Mouse (Mus musculus) layer of hippocampus, adult 18-20 months (tissue): Measurements from ENCODE around the gene Gm10563. TPM values are rescaled to one million over a fixed set of nuclear protein-coding genes. Genes with fewer than 3 reads are reported as not detected.

Experiments
- DNase-seq, 2 experiments: peaks; one replicate each; pipeline ENCODE4 v3.0.0; 2022; ENCODE audit warnings: low spot score in 2 of 2
- total RNA-seq, 2 experiments: library from RNA; stranded (reverse); gene quantifications; 2 replicates each; pipeline ENCODE4 v1.2.3; 2021

Gm10563 gene
- total RNA-seq, 2 experiments from 2014 or later: not detected

- peak in 1 of 2 experiments; percentile 34 for DNase-seq
Observed at GRCm38 (mm10) chr4:155568170-155568569, 77.0 kb downstream of the Gm10563 start.

GRCm38 (mm10) chr4:155566555-155566954 lies 78.7 kb downstream of the Gm10563 start:
- DNase-seq: no peak

Other genes starting within 250 kb of the Gm10563 start
- 10 to 100 TPM; 26.8 to 27.0 TPM for gene Gabrd, start 247.3 kb downstream of the Gm10563 start, total RNA-seq
- gene Cfap74, start 236.2 kb downstream of the Gm10563 start, total RNA-seq: 10 to 100 TPM; 10.5 to 11.1 TPM
- 1 to 10 TPM; 3.1 to 4.2 TPM for gene Tmem52, start 176.3 kb downstream of the Gm10563 start, total RNA-seq
- 100 to 1,000 TPM; 690 to 729 TPM for gene Gnb1, start 154.0 kb downstream of the Gm10563 start, total RNA-seq
- gene Nadk, start 83.0 kb downstream of the Gm10563 start, total RNA-seq: 10 to 100 TPM; 65.4 to 69.2 TPM
- gene Slc35e2, start 44.0 kb downstream of the Gm10563 start, total RNA-seq: 10 to 100 TPM; 39.3 to 42.3 TPM
- 10 to 100 TPM; 45.3 to 47.0 TPM for gene Cdk11b, start 20.6 kb downstream of the Gm10563 start, total RNA-seq
- gene Mmp23, start 8.0 kb upstream of the Gm10563 start, total RNA-seq: 1 to 10 TPM; 2.8 to 4.2 TPM
- gene Mib2, start 23.8 kb upstream of the Gm10563 start, total RNA-seq: 100 to 1,000 TPM; 106 to 112 TPM
- gene Fndc10, start 48.9 kb upstream of the Gm10563 start, total RNA-seq: 10 to 100 TPM; 23.3 to 23.5 TPM
- gene Ssu72, start 59.4 kb upstream of the Gm10563 start, total RNA-seq: 10 to 100 TPM; 81.4 to 89.1 TPM
- gene Tmem240, start 89.4 kb upstream of the Gm10563 start, total RNA-seq: 10 to 100 TPM; 35.8 to 39.5 TPM
- gene Atad3a, start 115.7 kb upstream of the Gm10563 start, total RNA-seq: 10 to 100 TPM; 50.6 to 50.9 TPM
- 10 to 100 TPM; 10.4 to 11.9 TPM for gene Vwa1, start 129.3 kb upstream of the Gm10563 start, total RNA-seq
- gene Tmem88b, start 140.5 kb upstream of the Gm10563 start, total RNA-seq: 10 to 100 TPM; 25.6 to 30.8 TPM
- not detected for gene Ankrd65, start 145.0 kb upstream of the Gm10563 start, total RNA-seq
- gene Mrpl20, start 157.5 kb upstream of the Gm10563 start, total RNA-seq: 10 to 100 TPM; 74.7 to 91.6 TPM
- gene Ccnl2, start 167.1 kb upstream of the Gm10563 start, total RNA-seq: 10 to 100 TPM; 70.4 to 79.3 TPM
- gene Aurkaip1, start 185.9 kb upstream of the Gm10563 start, total RNA-seq: 100 to 1,000 TPM in 1 of 2 experiments, 10 to 100 TPM in 1; 97.4 to 106 TPM
- gene Mxra8, start 194.3 kb upstream of the Gm10563 start, total RNA-seq: 1 to 10 TPM; 5.6 to 6.9 TPM
- 10 to 100 TPM; 85.4 to 86.9 TPM for gene Dvl1, start 202.0 kb upstream of the Gm10563 start, total RNA-seq
- gene Tas1r3, start 218.0 kb upstream of the Gm10563 start, total RNA-seq: under 1 TPM; 0.30 to 0.35 TPM
- gene Cptp, start 224.0 kb upstream of the Gm10563 start, total RNA-seq: 10 to 100 TPM; 31.9 to 33.2 TPM
- 10 to 100 TPM; 29.0 to 33.8 TPM for gene Ints11, start 224.1 kb upstream of the Gm10563 start, total RNA-seq
- gene Pusl1, start 246.4 kb upstream of the Gm10563 start, total RNA-seq: 10 to 100 TPM; 45.8 to 54.9 TPM
- gene Acap3, start 246.4 kb upstream of the Gm10563 start, total RNA-seq: 100 to 1,000 TPM; 105 to 120 TPM